Mouse (Mus musculus): ENCODE results near the gene Mcpt8. TPM values are rescaled to one million over a fixed set of nuclear protein-coding genes. Genes with fewer than 3 reads are reported as not detected.
A peak's percentile ranks its signal among the peaks of the same experiment; 100 is the strongest.
"Not testable (repeated sequence)": the region's sequence is repeated elsewhere in the genome, so short reads cannot be mapped to it uniquely, and the experiment has no call there.

Mcpt8 gene
- not detected for total RNA-seq (2021)
- long read RNA-seq, experiment 1 = 0 reads
- long read RNA-seq, experiment 2 = 0 reads

DNA sequence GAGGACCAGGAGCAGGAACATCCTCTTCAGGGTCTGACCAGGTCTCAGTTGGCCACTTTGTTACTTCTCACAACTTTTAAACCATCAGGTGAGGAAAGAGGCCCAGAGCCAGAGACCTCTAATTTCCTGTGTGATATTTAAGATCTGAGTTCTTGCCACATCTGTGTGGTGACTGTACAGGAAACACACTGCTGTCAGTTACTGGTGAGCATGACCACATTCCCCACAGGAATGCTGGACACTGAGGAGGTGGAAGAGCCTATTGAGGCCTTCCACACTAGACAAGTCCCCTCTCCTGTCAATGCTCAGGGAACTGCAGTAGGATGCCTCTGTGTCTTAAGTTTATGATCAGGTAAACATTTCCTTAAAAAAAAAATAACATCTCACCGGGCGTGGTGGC is at the start of gene Mcpt8:
Gene Mcpt8 (minus strand): TSS at position 107 of the 400 bp plus-strand sequence.
- DNase-seq (ENCODE audit: low spot score in 2 of 2) = no peak
- Histone ChIP-seq H3K27ac (no peak within 1 kb of the TSS), H3K4me3 (no peak within 1 kb of the TSS)
- TF ChIP-seq CTCF (conservative IDR thresholded peaks at IDR 0.05) = no peak

- not testable (repeated sequence) for DNase-seq (ENCODE audit: low spot score in 2 of 2); H3K27ac ChIP-seq; H3K4me3 ChIP-seq
These were observed 48.6 kb upstream of the Mcpt8 start for GRCm38 (mm10) chr14:56133675-56134074.

- not testable (repeated sequence) for H3K4me3 ChIP-seq; DNase-seq (ENCODE audit: low spot score in 2 of 2); H3K27ac ChIP-seq
These were observed 47.4 kb upstream of the Mcpt8 start, which contains the start of gene Gzmd for GRCm38 (mm10) chr14:56132508-56132907. TSS of gene Gzmd (minus strand) at chr14:56132608.

DNA sequence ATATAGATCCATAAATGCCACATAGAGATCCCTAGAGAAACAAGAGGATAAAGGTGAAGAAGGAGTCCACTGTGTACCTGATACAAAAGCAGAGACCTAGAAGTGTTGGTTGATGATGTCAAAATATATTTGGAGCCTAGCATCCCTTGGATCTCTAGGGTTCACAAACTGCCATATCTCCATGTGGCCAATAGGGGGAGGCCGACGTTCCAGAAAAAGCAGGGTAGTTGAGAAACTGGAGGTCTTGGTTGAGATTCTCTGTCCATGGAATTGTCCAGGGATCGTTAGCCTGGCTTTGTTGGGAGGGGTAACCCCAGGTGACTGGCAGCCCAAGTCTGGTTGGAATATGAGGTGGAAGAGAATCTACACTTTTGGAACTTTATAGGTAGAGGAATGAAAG is 43.3 kb upstream of the Mcpt8 start:
- TF ChIP-seq CTCF (conservative IDR thresholded peaks at IDR 0.05) = peak; percentile 61
- no peak overlapping the region for H3K27ac ChIP-seq
- no peak overlapping the region for H3K4me3 ChIP-seq
- DNase-seq (ENCODE audit: low spot score in 2 of 2) = no peak

GRCm38 (mm10) chr14:56123516-56123915 is 38.4 kb upstream of the Mcpt8 start:
- no peak for DNase-seq (ENCODE audit: low spot score in 2 of 2)
- TF ChIP-seq CTCF (conservative IDR thresholded peaks at IDR 0.05) = no peak
- no peak overlapping the region for H3K27ac ChIP-seq
- no peak overlapping the region for H3K4me3 ChIP-seq

- no peak for DNase-seq (ENCODE audit: low spot score in 2 of 2)
- no peak within 1 kb of the TSS for H3K27ac ChIP-seq
- no peak within 1 kb of the TSS for H3K4me3 ChIP-seq
- TF ChIP-seq CTCF (conservative IDR thresholded peaks at IDR 0.05) = no peak
These were observed 35.5 kb upstream of the Mcpt8 start, which contains the start of gene Gzme for GRCm38 (mm10) chr14:56120525-56120924. TSS of gene Gzme (minus strand) at chr14:56120625.

- DNase-seq (ENCODE audit: low spot score in 2 of 2); H3K4me3 ChIP-seq: not testable (repeated sequence)
These were observed 30.6 kb upstream of the Mcpt8 start for GRCm38 (mm10) chr14:56115531-56116310.

DNA sequence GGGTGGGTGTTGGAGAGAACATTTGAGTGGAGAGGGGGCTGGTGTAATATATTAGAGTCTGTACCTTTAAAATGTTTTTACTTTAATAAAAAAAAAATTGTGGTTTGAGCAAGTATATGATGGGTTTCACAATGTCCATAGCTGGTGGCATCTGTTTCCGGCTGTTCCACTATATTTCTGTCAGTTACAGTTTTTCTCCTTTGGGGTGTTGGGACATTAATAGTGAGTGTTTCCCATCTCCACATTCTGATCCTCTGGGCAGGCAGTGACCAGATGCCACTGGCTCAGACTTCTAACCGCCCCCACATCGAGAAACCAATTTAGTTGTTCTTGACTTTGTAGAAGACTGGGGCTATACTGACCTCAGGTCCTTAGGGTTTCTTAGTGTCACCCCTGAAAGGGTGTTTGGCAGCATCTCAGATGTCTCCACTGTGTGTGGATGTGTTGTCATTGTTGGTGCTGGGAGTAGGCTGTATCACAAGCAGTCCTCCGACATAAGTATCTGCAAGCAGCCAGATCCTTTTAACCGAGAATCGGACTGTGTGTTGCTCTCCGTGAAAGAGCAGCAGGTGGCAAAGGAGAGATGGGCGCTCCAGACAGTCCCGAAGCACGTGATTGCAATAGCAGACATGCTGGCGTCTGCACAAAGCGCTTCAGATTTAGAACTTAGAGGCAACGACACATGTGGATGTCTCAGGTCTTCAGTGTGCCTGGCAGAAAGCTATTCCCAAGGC is 20.5 kb upstream of the Mcpt8 start:
- TF ChIP-seq CTCF (conservative IDR thresholded peaks at IDR 0.05) = no peak
- DNase-seq (ENCODE audit: low spot score in 2 of 2) = no peak
- H3K4me3 ChIP-seq = no peak overlapping the region; the same call in 1 of the 2 replicates
- H3K27ac ChIP-seq = no peak overlapping the region

More at GRCm38 (mm10) chr14:56115531-56116310, 30.6 kb upstream of the Mcpt8 start:
- H3K27ac ChIP-seq = not testable (repeated sequence)

DNA sequence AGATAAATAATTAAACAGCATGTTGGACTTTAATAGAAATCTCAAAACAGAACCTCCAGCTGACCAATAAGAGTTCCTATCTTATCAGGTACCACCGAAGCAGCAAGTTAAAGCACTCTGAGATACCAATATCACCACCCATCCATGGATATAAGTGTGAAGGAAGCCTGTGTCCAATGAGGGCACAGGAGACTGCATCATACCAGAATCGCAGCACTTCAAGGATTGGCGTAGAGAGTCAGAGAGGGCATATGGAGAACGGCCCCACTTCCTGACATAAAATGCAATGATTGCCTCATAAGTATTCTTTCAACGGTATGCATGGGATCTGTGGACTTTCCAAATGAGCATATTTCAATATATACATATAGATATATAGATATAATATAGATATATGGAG is 19.9 kb upstream of the Mcpt8 start:
- Histone ChIP-seq H3K27ac (no peak overlapping the region), H3K4me3 (no peak overlapping the region)
- no peak for DNase-seq (ENCODE audit: low spot score in 2 of 2)
- TF ChIP-seq CTCF (conservative IDR thresholded peaks at IDR 0.05) = no peak

- TF ChIP-seq CTCF (conservative IDR thresholded peaks at IDR 0.05) = no peak
- H3K27ac ChIP-seq = 0 out of 2 replicates have a peak overlapping the region, but pooled peaks have one; percentile 28
- DNase-seq (ENCODE audit: low spot score in 2 of 2) = no peak
- H3K4me3 ChIP-seq = no peak overlapping the region
These were observed 18.4 kb upstream of the Mcpt8 start for GRCm38 (mm10) chr14:56103452-56103851.

DNA sequence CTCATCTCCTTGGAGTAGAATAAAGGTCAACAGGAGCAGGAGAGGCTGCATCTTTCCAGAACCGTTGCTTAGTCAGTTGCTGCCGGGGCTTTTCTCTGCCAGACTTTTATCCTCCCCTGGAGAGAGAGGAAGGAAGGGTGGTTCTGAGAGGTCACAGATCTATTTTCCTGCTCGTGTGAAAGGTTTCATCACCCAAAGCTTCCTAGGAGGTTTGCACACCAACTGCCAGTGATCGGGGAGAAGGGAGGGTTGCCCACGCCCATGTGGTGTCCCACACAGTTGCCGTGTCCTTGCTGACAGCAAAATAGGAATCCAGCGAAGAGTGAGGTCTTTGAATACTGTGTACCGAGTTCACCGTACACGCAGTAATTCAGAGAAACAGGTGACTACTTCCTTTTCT is 17.3 kb upstream of the Mcpt8 start, which contains the start of gene Ctsg:
Gene Ctsg (minus strand): TSS at position 189 of the 400 bp plus-strand sequence.
- no peak for TF ChIP-seq CTCF (conservative IDR thresholded peaks at IDR 0.05)
- no peak for DNase-seq (ENCODE audit: low spot score in 2 of 2)
- Histone ChIP-seq H3K4me3 (no peak within 1 kb of the TSS), H3K27ac (0 out of 2 replicates have a peak within 1 kb of the TSS, but pooled peaks have one; percentile 28)

- peak; percentile 68 for TF ChIP-seq CTCF (conservative IDR thresholded peaks at IDR 0.05)
- H3K4me3 ChIP-seq = no peak overlapping the region
- H3K27ac ChIP-seq = no peak overlapping the region
- DNase-seq (ENCODE audit: low spot score in 2 of 2) = no peak
These were observed 13.9 kb upstream of the Mcpt8 start for GRCm38 (mm10) chr14:56098940-56099339.

GRCm38 (mm10) chr14:56097597-56097996 is 12.5 kb upstream of the Mcpt8 start:
- no peak for DNase-seq (ENCODE audit: low spot score in 2 of 2)
- TF ChIP-seq CTCF (conservative IDR thresholded peaks at IDR 0.05) = no peak
- Histone ChIP-seq H3K27ac (no peak overlapping the region), H3K4me3 (no peak overlapping the region)

Data from layer of hippocampus, adult 2 months (tissue).